Mouse (Mus musculus): ENCODE results near the gene Slc5a5.

Gene Slc5a5

GRCm38 (mm10) chr8:70853863-70854262 lies 38.7 kb downstream of the Slc5a5 start:
- no peak for DNase-seq (ENCODE audit: low spot score in 2 of 2)

- DNase-seq (ENCODE audit: low spot score in 2 of 2): no peak
Measured at GRCm38 (mm10) chr8:70852595-70853231, 39.8 kb downstream of the Slc5a5 start.

- DNase-seq (ENCODE audit: low spot score in 2 of 2): no peak
Measured at GRCm38 (mm10) chr8:70851837-70852236, 40.7 kb downstream of the Slc5a5 start.

- DNase-seq (ENCODE audit: low spot score in 2 of 2): no peak
Measured at GRCm38 (mm10) chr8:70850947-70851346, 41.6 kb downstream of the Slc5a5 start.

GRCm38 (mm10) chr8:70850132-70850845 lies 42.3 kb downstream of the Slc5a5 start:
- DNase-seq (ENCODE audit: low spot score in 2 of 2): no peak

GRCm38 (mm10) chr8:70849333-70849990 lies 43.1 kb downstream of the Slc5a5 start:
- DNase-seq (ENCODE audit: low spot score in 2 of 2): no peak

GRCm38 (mm10) chr8:70846371-70847154 lies 46.0 kb downstream of the Slc5a5 start:
- no peak for DNase-seq (ENCODE audit: low spot score in 2 of 2)

- DNase-seq (ENCODE audit: low spot score in 2 of 2): no peak
Measured at GRCm38 (mm10) chr8:70845108-70845507, 47.4 kb downstream of the Slc5a5 start.

GRCm38 (mm10) chr8:70844523-70844922 lies 48.0 kb downstream of the Slc5a5 start:
- DNase-seq (ENCODE audit: low spot score in 2 of 2): peak in 1 of 2 experiments; percentile 90

- DNase-seq (ENCODE audit: low spot score in 2 of 2): no peak
Measured at GRCm38 (mm10) chr8:70843941-70844340, 48.6 kb downstream of the Slc5a5 start.

GRCm38 (mm10) chr8:70843214-70843773 lies 49.3 kb downstream of the Slc5a5 start:
- no peak for DNase-seq (ENCODE audit: low spot score in 2 of 2)

GRCm38 (mm10) chr8:70842484-70842883 lies 50.1 kb downstream of the Slc5a5 start:
- no peak for DNase-seq (ENCODE audit: low spot score in 2 of 2)

- peak in 1 of 2 experiments; percentile 92 for DNase-seq (ENCODE audit: low spot score in 2 of 2)
Measured at GRCm38 (mm10) chr8:70841147-70842072, 51.1 kb downstream of the Slc5a5 start.

GRCm38 (mm10) chr8:70840590-70840989 lies 52.0 kb downstream of the Slc5a5 start:
- DNase-seq (ENCODE audit: low spot score in 2 of 2): no peak

- DNase-seq (ENCODE audit: low spot score in 2 of 2): peak; percentile 99 to 100
Measured at GRCm38 (mm10) chr8:70839408-70840351, 52.9 kb downstream of the Slc5a5 start, which contains the start of gene Arrdc2. TSS of gene Arrdc2 (minus strand) at chr8:70839720.

GRCm38 (mm10) chr8:70838654-70839407 lies 53.7 kb downstream of the Slc5a5 start:
- DNase-seq (ENCODE audit: low spot score in 2 of 2): peak in 1 of 2 experiments; percentile 47

GRCm38 (mm10) chr8:70836666-70837065 lies 55.9 kb downstream of the Slc5a5 start:
- no peak for DNase-seq (ENCODE audit: low spot score in 2 of 2)

- DNase-seq (ENCODE audit: low spot score in 2 of 2): no peak
Measured at GRCm38 (mm10) chr8:70834071-70834470, 58.5 kb downstream of the Slc5a5 start.

GRCm38 (mm10) chr8:70833520-70833919 lies 59.0 kb downstream of the Slc5a5 start:
- peak in 1 of 2 experiments; percentile 57 for DNase-seq (ENCODE audit: low spot score in 2 of 2)

Measured in left cerebral cortex, adult 9 months (tissue).